Mouse (Mus musculus): ENCODE data around the gene Ahnak.
"Not testable (repeated sequence)": the region's sequence is repeated elsewhere in the genome, so short reads cannot be mapped to it uniquely, and the experiment has no call there.

The Ahnak gene

DNA sequence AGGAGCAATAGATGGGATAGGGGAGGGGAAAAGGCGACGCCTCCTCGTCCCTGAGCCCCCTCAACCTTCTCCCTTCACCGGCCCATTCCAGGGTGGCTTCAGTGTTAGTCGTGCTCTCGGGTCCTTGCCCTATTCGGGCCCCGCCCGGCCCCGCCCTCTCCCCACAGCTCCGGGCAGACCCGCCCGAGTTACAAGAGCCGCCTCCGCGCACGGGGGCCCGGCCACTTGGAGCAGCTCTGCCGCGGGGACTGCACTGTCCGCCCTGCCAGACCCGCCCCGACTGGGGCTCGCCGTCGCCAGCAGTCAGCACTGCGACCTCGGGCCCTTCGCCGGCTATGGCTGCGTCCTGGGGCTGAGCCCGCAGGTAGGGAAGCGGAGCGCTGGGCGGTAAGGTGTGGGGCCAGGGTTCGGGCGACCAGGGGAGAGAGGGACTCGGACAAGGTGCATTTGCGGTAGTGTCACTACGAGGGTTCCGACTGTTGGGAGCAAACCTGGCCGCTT lies at the start of gene Ahnak:
TSS of gene Ahnak (plus strand) at position 219 of the 501 bp plus-strand sequence.
- DNase-seq = no peak

DNA sequence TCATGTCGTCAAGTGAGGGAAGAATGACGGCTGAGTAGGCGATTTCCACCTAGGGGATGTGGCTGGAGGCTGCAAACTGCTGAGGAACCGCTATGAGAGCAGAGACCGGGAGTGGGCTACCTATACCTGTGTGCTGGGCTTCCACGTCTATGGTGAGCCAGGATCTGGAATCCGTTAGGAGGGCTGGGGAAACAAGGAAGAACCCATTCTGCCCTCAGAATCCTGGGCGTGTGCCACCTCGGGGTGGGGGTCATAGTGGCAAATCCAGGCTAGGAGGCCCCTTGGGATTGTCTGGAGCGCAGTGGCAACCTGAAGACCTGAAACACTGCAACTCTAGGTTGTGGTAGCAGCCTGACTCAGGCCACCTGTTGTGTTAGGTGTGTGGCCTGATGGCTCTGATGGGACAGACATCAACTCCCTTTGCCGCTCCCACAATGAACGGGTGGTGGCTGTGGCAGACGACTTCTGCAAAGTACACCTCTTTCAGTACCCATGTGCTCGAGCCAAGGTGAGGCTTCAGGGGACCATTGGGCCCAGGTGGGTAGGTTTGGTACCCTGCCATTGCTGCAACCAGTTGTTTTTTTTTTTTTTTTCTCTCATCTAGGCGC lies 48.5 kb upstream of the Ahnak start:
- DNase-seq = no peak

DNA sequence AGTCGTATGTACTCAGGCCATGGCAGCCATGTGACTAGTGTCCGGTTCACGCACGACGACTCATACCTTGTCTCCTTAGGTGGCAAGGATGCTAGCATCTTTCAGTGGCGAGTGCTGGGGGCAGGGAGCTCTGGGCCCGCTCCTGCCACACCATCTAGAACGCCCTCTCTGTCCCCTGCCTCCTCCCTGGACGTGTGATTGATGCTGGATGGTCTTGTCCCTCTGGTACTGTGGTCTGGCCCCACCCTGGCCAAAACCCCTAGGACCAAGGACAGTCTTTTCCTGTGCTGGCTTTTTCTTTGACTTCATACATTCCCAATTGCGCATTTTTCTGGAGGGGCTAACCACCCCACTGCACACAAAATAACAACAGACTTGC lies 48.0 kb upstream of the Ahnak start:
- DNase-seq = no peak

DNA sequence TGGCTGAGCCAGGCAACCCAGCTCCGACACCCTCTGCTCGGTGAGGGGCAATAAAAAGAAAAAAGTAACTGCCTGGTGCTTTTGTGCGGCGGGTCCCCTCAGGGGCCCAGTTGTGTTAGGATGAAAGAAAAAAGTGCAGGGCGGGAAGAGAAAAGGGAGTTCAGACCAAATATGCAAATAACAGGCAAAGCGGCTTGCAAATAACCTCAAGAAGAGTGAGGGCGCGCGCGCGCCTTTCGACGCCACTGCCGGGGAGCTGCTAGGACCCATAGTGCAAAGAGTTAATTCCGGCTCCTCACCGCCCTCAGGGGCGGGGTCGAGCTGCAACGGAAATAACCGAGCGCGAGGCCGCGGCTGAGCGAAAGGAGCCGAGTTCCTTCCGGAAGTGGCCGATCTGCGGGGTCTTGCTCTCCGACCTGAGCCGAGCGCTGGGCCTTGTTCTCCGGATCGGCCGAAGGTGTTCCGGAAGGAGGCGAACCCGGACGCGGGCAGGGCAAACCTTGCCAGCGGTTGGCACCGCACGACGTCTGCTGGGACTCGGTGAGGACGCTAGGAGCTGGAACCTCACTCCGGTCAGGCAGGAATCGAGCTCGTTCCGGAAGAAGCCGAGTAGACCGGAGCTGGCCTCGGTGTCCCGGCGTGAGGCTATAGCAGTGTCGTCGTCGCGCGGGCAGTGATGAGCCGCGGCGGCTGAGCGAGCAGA lies 47.4 kb upstream of the Ahnak start, which contains the start of gene Mta2:
TSS of gene Mta2 (plus strand) at position 361 of the 703 bp plus-strand sequence.
- DNase-seq = peak; percentile 96

DNA sequence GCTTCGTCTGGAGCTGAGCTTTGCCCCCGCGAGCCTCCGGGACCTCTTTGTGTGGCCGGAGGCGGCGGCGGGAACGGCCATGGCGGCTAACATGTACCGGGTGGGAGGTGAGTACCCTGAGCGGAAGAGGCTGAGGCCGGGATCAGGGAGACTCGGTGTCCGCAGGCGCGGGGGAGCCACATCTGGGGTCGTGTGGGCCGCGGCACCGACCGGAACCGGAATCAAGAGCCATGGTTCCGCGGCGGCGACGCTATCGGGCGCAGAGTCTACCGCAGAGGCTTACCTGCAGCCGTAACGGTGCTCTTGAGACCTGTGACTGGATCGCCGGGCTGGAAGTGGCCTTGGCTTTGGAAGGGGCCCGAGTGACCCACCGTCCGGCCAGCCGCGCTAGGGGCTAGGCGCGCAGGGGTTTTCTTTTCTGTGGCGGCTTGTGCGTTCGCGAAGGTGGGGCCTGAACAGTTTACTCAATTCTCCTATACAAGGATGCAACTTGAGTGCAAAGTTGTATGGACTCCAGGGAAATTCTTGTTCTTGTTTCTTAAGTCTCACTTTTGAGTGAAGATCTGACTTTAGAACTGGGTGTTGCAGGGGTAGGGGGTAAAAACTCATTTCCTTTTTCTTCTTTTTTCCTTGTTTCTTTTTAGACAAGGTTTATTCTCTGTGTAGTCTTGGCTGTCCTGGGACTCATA lies 46.7 kb upstream of the Ahnak start:
- DNase-seq = no peak

DNA sequence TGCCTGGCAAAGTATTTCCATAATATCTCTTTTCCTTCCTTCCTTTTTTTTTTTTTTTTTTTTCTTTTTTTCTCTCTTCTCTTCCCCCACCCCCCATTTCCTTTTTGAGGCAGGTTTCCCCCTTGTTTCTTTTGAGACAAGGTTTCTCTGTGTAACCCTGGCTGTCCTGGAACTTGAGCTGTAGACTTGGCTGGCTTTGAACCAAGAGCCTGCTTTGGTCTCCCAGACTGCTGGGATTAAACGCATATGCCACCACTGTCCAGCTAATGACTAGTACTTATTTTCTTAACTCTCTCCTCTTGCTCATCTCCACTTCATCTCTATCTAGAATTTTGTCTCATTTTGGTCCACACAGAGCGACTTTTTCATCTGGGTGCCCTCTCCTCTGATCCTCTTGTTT lies 46.0 kb upstream of the Ahnak start:
- no peak for DNase-seq

DNA sequence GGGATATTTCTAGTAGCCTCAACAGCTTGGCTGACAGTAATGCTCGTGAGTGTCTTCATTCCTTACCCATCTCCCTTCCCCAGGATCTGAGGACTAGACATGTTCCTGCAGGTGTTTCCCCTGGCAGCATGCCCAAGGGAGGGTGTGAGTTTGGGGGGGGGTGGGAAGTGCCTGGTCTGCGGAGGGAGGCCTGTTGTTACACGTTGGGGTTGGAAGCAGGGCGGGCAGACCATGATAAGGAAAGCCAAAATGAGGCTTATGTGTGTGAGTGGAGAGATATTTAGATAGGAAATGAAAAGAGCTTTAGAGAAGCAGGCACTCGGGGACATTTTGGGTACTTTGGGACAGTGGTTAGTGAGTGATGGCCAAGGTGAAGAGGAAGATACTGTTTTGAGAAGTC lies 45.0 kb upstream of the Ahnak start:
- no peak for DNase-seq

DNA sequence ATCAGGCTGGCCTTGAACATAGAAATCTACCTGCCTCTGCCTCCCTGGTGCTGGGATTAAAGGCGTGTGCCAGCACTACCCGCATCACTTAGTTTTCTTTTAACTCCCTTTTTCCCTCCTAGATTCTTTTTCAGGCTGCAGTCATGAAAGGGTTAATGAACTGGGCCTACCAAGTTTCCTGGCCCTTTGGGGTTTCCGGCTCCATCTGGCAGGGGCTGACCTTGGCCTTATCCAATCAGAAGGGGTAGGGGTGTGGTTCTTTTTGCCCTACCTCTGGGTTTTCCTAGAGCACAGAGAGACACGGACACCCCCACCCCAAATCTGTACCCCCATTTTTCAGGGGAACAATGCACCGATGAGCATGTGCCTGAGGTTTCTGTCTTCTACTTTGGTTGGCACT lies 44.3 kb upstream of the Ahnak start:
- no peak for DNase-seq

DNA sequence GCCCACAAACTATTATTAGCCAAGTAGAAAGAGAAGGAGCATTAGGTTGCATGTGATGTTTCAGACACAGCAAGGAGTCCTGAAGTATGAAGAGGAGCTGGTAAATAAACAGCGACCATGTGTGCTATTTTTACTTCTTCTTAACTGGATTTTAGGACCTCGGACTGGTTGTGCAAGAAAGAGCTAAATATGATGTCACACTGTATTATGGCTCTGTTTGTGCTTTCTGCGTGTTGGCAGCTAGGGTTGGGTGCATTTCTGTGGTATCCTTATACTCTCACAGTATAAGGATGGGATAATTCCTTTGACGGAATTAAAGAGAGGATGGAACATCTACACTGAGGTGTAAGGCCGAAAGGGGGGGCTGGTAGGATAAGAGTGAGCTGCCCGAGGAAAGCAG lies 43.8 kb upstream of the Ahnak start:
- no peak for DNase-seq

DNA sequence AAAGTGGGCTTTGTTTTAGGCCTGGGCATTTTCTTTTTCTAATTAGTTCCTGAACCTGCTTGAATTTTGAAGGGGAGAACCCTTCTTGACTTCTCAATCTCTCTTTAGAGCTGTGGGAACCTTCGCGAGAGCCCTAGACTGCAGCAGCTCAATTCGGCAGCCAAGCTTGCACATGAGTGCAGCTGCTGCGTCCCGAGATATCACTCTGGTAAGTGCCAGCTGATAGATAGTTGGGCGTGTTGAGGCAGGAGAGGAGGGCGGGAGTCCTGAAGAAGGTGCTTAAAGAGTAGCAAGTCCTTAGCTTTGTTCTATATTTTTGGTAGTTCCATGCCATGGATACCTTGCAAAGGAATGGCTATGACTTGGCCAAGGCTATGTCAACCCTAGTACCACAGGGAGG lies 42.2 kb upstream of the Ahnak start:
- no peak for DNase-seq

DNA sequence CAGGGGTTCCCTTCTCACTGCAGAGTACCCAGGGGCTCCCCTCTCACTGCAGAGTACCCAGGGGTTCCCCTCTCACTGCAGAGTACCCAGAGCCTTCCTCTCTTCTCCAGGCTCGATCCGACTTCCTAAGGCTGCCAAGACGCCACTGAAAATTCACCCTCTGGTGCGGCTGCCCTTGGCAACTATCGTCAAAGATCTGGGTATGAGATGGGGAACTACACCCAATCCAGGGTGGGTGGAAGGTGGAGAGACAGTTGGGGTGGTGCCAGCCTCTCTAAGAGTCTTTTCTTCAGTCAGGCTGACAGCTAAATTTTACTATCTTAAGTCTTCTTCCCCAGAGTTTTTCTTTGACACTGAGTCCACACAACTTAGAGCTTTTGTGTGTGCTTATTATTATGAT lies 38.9 kb upstream of the Ahnak start:
- DNase-seq = no peak

DNA sequence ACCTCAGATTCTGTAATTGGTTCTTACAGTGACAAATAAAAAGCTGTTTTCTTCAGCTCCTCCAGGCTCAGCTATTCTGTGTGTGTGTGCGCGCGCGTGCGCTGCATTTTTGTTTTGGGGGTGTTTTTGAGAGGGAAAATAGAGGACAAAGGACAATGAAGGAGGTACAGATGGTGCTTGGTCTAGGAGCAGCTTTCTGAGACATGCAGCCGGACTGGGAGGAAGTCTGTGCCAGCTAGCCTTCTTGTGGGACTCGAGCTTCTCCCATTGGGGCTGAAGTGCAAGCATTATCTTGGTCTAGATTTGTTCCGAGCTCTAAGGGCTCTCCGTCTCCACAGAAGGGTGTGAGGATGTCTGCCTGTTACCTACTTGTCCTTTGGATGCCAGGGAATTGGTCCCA lies 36.8 kb upstream of the Ahnak start:
- DNase-seq = no peak

DNA sequence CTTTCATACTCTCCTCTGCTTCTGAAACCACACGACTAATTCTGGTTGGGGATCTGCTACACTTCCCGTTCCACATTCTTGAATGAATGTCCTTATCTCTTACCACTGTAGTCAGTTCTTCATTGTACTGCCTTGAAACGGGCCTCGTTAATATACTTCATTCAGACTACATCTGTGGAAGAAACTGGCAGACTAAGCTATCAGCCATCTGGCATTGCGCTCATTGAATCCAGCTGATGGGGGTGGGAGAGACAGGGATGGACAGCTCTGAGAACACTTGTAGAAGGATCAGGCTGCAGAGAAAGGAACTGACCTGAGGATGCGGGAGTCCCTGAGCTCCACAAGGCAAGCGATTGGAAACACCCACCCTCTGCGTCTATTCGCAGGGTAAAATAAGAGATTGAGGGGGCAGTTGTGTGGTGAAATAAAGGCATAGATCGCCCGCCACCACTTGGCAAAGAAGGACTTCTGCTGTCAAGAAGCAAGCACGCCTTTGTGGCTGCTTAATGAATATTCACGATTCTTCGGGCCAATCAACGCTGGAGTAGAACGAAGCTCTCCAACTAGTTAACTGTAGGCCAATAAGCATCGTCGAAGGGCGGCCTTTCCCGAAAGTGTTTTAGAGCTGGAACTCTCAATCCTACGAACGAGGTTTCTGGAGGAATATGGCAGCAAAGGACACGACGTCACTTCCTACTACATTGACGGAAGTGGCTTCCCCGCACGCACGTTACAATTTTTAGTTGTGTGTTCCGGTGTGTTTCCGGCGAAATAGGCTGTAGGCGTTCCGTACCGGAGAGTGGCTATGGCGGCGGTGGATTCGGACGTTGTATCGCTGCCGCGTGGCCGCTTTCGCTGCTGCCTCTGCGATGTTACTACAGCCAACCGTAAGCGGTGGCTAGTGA lies 35.7 kb upstream of the Ahnak start, which contains the start of gene Tut1:
TSS of gene Tut1 (plus strand) at position 713 of the 905 bp plus-strand sequence.
- DNase-seq = peak; percentile 95

DNA sequence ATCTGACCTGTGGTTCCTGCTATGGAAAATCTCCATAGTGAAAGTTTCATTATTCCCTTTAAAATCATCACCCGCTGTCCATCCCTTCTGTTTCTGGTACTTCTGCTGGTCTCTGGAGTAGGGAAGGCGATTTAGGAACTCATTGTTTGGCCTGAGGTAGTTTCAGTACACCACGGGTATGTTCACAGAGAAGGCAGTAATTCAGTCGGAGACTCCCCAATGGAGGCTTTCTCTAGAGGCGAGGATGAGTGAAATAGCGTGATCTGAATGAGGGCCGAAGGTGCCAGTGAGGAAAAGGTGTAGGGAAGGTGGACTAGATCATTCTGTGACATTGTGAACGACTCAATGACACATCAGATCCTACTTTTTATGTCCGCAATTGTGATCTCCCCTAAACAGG lies 34.9 kb upstream of the Ahnak start:
- DNase-seq = no peak

DNA sequence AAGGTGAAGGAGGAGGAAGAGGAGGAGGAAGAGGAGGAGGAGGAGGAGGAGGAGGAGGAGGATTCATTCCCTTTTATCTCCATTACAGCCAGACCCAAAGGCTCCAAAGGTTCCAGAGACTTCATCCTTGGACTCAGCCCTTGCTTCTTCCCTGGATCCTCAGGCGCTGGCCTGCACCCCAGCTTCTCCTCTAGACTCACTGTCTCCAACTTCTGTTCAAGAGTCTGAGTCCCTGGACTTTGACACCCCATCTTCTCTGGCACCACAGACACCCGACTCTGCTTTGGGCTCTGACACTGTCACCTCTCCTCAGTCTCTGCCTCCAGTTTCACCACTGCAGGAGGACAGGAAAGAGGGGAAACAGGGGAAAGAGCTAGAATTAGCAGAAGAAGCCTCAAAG lies 26.8 kb upstream of the Ahnak start:
- DNase-seq = no peak

DNA sequence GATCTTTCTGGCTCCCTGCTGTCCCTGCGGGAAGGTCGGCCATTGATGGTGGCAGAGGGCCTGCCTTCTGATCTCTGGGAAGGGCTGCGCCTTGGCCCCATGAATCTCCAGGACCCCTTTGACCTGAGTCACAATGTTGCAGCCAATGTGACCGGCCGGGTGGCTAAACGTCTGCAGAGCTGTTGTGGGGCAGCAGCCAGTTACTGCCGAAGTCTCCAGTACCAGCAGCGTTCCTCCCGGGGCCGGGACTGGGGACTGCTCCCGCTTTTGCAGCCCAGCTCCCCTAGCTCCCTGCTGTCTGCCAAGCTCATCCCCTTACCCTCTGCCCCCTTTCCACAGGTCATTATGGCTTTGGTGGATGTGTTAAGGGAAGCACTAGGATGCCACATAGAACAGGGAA lies 24.0 kb upstream of the Ahnak start:
- no peak for DNase-seq

DNA sequence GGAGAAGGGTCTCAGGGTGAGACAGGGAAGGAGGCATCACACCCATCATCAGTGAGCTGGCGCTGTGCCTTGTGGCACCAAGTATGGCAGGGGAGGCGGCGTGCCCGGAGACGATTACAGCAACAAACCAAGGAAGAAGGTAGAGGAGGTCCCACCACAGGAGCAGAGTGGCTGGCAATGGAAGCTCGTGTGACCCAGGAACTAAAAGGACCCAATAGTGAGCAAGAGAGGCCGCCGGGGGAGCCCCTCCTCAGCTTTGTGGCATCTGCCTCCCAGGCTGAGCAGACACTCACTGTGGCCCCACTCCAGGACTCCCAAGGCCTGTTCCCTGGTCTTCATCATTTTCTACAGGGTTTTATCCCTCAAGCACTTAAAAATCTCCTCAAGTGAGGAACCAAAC lies 23.3 kb upstream of the Ahnak start:
- DNase-seq = peak; percentile 70

DNA sequence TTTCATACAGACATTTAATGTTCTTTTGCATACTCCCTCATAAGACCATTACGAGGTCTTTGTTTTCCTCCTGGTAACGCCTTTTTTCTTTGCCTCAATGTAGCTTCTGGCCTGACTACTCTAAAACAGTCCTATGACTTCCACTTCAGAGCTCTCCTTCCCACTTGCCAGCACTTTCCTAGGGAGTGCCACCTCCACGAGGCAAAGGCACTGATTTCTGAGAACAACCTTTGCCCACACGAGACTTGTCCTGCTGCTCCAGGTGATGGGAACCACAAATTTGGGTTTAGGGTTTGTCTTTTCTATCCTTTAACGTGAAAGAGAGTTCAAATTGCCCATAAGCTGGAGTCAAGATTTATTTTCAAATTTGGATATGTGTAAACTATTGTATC lies 22.9 kb upstream of the Ahnak start:
- peak; percentile 64 for DNase-seq

DNA sequence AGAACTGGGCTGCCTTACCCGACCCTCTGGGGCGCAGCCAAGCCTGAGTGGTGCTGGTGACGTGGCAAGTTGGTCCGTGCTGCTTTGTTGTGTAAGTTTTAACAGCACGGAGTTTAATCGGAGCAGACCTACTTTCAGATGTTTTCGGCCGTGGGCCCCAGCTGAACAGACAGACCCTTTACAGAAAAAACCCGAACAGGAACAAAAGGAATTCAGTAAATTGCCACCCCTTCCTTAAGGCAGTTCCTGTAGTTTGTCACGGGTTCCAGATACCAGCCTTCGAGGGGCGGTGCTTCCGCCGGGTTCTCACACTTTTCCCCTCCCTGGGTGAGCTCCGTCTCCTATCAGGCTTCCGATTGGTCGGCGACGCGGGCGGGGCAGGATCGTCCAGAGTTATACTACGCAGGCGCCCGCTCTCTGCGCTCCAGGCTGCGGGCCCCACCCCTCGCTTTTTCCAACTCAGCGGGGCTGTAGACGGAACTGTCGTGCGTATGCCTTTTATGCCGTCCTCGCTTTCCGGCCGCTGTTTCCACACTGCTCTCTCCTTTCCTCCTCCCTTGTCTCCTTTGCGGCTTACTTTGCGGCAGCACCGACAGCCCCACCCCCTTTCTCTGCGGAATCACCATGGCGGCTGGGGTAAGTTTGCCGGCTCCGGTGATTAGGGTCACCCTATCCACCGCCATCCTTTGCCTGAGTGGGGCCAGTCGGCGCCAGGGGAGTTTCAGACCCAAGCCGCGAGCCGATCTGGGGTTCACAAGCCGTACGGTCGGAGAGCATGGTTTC lies 22.3 kb upstream of the Ahnak start, which contains the start of gene Eef1g:
TSS of gene Eef1g (plus strand) at position 452 of the 783 bp plus-strand sequence.
- DNase-seq = peak; percentile 99

DNA sequence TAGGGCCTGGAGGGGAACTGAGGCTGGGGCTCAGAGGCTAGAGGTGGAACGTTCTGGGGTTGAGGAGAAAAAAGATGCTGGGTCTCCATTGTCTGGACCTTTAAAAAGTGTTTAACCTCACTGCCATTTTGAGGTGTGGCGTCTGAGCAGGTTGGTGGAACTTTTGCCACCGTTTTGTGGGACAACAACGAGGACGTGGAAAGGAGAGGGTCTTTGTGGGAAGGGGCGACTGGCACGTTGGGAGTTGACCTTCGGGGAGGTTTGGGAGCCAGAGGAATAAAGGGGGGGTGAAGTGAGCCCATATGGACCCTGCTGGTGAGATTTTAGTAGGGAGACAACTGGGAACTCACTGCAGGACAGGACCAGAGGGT lies 21.7 kb upstream of the Ahnak start:
- DNase-seq = no peak

DNA sequence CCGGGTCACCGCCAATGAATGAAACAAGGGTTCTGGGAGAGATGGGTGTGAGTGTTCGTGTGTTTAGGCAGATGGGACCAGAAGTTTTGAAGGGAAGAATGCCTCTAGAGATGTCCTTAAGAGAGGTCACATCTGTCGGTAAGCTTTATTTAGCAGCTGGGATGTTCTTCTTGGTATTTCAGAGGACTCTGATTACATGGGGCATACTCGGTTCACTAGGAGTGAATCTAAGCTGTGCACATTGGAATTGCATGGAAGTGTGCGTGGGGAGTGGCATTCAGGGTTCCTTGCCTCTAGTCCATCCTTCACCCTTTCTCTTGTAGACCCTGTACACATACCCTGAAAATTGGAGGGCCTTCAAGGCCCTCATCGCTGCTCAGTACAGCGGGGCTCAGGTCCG lies 21.2 kb upstream of the Ahnak start:
- no peak for DNase-seq

DNA sequence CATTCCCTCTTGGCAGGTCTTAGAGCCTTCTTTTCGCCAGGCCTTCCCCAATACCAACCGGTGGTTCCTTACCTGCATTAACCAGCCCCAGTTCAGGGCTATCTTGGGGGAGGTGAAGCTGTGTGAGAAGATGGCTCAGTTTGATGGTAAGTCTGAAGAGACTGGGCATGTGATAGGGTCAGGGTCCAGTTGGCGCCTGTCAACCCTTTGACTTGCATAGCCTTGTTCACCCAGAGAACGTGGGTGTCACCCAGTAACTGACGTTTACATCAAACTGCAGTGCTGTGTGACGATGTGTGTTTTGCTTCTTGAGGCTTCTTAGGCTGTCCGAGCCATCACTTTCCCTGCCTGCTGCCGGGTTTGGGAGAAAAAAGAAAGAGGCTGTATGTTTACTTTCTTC lies 16.6 kb upstream of the Ahnak start:
- DNase-seq = not testable (repeated sequence)
